Mouse (Mus musculus): ENCODE measurements around the gene Relt.

DNA sequence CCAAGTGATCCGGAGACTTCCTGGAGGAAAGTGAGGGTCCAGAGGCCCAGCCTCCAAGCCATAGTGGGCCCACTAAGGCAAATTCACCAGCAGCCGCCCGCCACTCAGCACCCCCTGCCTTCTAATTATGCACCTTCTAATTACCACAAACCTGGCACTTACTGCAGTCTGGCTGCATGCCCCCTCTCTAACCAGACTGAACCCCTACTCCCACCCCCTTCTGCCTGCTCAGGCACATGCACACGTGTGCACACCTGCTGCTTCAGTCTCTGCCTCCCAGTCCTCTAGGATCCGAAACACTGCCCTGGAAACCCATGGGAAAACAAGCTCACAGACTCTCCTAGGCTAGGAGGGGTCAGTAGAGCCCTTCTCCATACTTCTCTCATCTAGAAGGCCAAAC, 8.4 kb downstream of the Relt start:
- no peak for TF ChIP-seq POLR2A (IDR thresholded peaks at IDR 0.05; ENCODE audit: low read depth, low read length)
- no peak for TF ChIP-seq CTCF (IDR thresholded peaks at IDR 0.05; ENCODE audit: borderline replicate concordance, insufficient read depth, low read length)
